Mouse (Mus musculus) thymus, adult 2 months (tissue): Measurements from ENCODE around the gene 4930404H24Rik. TPM values are rescaled to one million over a fixed set of nuclear protein-coding genes. Genes with fewer than 3 reads are reported as not detected.

ENCODE experiments used
- DNase-seq: peaks from one replicate; pipeline ENCODE4 v3.0.0; 2021
- H3K27ac ChIP-seq: fragments of 200-500 bp; 2 replicates; pipeline ENCODE4 v1.5.1; 2012; ENCODE audit warnings: low read length, control low read depth; ENCODE audit not compliant: control insufficient read depth, insufficient read depth
- H3K27me3 ChIP-seq: fragments of 200-500 bp; 2 replicates; pipeline ENCODE4 v1.6.1; 2012; ENCODE audit warnings: mild to moderate bottlenecking, low read length, moderate library complexity, mixed read lengths; ENCODE audit not compliant: control insufficient read depth, insufficient read depth
- H3K36me3 ChIP-seq: fragments of 200-500 bp; 2 replicates; pipeline ENCODE4 v1.6.1; 2012; ENCODE audit warnings: mild to moderate bottlenecking, low read length, moderate library complexity; ENCODE audit not compliant: control insufficient read depth, insufficient read depth
- H3K4me1 ChIP-seq: fragments of 200-500 bp; replicated peaks from 2 replicates; pipeline ENCODE4 v1.6.1; 2012; ENCODE audit warnings: low read length; ENCODE audit not compliant: control insufficient read depth, insufficient read depth
- H3K4me3 ChIP-seq: fragments of 200-500 bp; 2 replicates; pipeline ENCODE4 v1.5.1; 2012; ENCODE audit warnings: mild to moderate bottlenecking, low read length, control low read depth, moderate library complexity; ENCODE audit not compliant: control insufficient read depth, insufficient read depth
- CTCF ChIP-seq: fragments of 200-500 bp; IDR thresholded peaks from 2 replicates; pipeline ENCODE4 v1.5.1; 2012; ENCODE audit warnings: mild to moderate bottlenecking, control low read depth, low read length, moderate library complexity, borderline replicate concordance; ENCODE audit not compliant: control insufficient read depth, poor library complexity, insufficient read depth; ENCODE audit errors: extremely low read depth
- POLR2A ChIP-seq: fragments of 200-500 bp; IDR thresholded peaks from 2 replicates; pipeline ENCODE4 v1.6.1; 2012; ENCODE audit warnings: mild to moderate bottlenecking, low read length, control low read depth, moderate library complexity; ENCODE audit not compliant: control insufficient read depth, poor library complexity, insufficient read depth; ENCODE audit errors: extremely low read depth
- WGBS: fragments of 180-500 bp; shearing (Covaris S2); methylation state at CpG from one replicate; pipeline ENCODE4 v1.1.7; 2018; 5-methylcytosine and 5-hydroxymethylcytosine counted together
- polyA plus RNA-seq: library from polyadenylated mRNA; depleted of rRNA; stranded (reverse); fragments of >200 nt; gene quantifications from 2 replicates; pipeline ENCODE4 v1.2.3, GENCODE M21; 2012

The 4930404H24Rik gene
- polyA plus RNA-seq, 1 experiment: not detected

DNA sequence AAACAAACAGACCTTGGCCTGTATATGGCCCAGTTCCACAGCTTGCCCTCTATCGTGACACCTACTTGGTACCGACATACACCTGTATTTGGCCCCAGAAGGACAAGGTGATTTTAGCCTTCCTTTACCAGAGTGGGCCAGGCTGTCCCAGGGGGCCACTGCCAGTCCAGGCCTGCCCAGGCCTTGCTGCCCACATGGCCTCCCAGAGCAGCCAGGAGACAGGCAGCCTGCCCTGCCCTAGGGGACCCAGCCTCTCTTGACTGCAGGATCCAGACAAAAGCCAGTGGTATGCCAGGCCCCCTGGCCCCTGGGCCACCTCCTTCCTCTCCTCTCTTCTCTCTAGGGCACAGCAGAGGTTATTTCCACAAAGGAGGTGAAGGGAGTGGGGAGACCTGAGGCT lies 15.4 kb downstream of the 4930404H24Rik start:
- Histone ChIP-seq H3K27ac (no peak overlapping the region), H3K4me1 (peaks cover 3% of the 10 kb centered on the region), H3K4me3 (no peak overlapping the region), H3K36me3 (no peaks in the 10 kb centered on the region), H3K27me3 (no peaks in the 10 kb centered on the region)
- WGBS: 95% methylated on average over 2 of the region's 2 CpGs
- no peak for DNase-seq
- TF ChIP-seq POLR2A: no peak
- TF ChIP-seq CTCF: no peak

DNA sequence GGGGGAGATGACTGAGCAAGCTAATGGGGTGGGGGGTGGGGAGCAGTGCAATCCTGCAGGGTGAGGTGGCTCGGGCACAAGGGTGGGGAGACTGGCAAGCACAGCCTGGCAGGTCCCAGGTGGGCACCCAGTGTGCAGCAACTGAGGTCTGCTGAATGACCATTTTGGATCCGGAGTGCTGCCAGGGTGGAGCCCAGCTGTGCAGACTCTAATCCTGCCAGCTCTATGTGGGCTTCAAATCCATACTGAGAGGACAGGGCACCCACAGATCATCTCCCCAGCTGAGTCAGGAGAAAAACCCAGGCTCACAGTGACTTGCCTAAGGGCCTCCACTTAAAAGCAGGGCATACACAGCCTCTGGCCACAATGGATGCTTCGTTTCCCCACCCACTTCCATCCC lies 15.8 kb downstream of the 4930404H24Rik start:
- Histone ChIP-seq H3K36me3 (no peaks in the 10 kb centered on the region), H3K27me3 (no peaks in the 10 kb centered on the region), H3K4me3 (no peak overlapping the region), H3K4me1 (peaks cover 3% of the 10 kb centered on the region), H3K27ac (no peak overlapping the region)
- TF ChIP-seq CTCF: no peak
- TF ChIP-seq POLR2A: no peak
- 91% methylated on average over 3 of the region's 3 CpGs for WGBS
- no peak for DNase-seq

DNA sequence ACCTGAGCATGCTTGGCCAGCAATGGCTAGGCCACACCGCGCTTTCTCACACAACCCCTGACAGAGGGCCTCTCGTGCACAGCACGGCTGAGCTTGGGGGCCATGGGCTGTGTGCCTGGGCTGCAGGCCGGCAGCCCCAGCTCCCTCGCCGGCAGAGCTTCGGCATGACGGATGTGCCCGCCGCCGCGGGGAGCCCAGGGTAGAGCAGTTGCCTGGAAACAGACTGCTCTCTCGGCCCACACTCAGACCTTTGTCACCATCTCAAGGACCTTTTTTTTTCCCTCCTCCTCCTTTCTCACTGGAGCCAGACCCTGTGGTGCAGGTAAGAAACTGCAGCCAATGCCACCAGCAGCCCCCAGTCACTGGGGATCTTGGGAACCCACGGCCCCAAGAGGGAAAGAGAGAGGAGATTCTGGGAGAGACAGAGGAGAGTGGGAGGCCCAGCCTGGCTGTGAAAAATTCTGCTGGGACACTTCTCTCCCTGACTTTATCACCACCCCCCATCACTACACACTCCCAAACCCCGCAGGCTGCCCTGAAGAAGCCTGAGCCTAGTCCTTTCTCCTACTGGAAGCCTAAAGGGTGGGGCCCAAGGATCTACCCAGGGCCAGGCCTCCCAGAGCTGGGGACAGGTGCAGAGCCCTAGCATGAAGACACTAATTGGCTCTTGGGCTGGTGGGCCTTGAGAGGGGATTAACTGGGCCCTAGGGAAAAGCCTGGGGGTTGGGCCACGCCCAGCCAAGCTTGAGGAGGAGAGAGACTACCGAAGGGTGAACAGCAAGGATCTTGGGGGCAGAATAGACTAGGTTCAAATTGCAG lies 16.8 kb downstream of the 4930404H24Rik start:
- H3K4me3 ChIP-seq: no peak overlapping the region
- 36% methylated on average over 18 of the region's 18 CpGs for WGBS
- TF ChIP-seq POLR2A (no peak), CTCF (no peak)

DNA sequence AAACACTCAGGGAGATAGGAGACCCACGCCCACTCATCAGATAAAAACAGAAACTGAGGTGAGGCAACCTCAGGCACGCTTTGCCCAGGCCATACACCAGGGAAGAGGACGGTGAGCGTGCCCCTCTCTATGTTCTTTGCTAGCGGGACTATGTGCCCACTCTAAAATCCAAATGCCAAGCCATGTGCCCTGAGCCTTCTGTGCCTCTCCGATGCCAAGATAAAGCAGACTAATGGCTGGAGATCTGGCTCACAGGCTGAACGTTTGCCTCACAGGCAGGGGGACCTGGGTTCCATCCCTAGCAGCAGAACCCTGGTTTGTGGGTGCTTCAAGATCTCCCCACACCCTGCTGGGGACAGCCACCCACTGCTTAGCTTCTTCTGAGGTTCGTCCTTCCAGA lies 17.5 kb downstream of the 4930404H24Rik start:
- WGBS: 96% methylated on average over 8 of the region's 8 CpGs
- H3K4me1 ChIP-seq: peaks cover 3% of the 10 kb centered on the region

More for the DNA sequence above, 16.8 kb downstream of the 4930404H24Rik start:
- Histone ChIP-seq H3K4me1 (peaks cover 3% of the 10 kb centered on the region), H3K27ac (no peak overlapping the region), H3K27me3 (no peaks in the 10 kb centered on the region), H3K36me3 (no peaks in the 10 kb centered on the region)
- DNase-seq: no peak

DNA sequence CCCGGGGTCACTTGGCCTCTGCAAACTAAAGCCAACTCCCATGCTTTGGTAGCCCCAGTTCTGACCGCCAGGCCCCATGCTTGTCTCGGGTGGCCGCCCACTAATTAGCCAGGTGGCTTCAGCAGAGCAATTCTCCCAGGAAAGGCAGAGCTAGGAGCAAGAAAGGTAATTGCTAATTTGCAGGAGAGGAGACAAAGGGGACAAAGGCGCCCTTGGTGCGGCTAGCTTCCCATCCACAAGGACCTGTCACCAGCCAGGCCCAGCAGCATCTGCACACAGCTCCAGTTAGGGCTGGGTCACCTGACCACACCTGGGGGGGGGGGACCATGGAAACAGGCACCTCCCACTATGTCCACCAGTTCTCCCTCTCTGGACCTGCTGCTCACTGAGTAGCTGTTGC lies 19.0 kb downstream of the 4930404H24Rik start:
- DNase-seq: no peak
- Histone ChIP-seq H3K4me3 (no peak overlapping the region), H3K27ac (no peak overlapping the region), H3K4me1 (peaks cover 3% of the 10 kb centered on the region), H3K36me3 (no peaks in the 10 kb centered on the region), H3K27me3 (no peaks in the 10 kb centered on the region)
- 94% methylated on average over 6 of the region's 6 CpGs for WGBS
- no peak for TF ChIP-seq POLR2A
- no peak for TF ChIP-seq CTCF

More for the DNA sequence above, 17.5 kb downstream of the 4930404H24Rik start:
- Histone ChIP-seq H3K27ac (no peak overlapping the region), H3K27me3 (no peaks in the 10 kb centered on the region), H3K4me3 (no peak overlapping the region), H3K36me3 (no peaks in the 10 kb centered on the region)
- no peak for DNase-seq
- no peak for TF ChIP-seq POLR2A
- no peak for TF ChIP-seq CTCF

DNA sequence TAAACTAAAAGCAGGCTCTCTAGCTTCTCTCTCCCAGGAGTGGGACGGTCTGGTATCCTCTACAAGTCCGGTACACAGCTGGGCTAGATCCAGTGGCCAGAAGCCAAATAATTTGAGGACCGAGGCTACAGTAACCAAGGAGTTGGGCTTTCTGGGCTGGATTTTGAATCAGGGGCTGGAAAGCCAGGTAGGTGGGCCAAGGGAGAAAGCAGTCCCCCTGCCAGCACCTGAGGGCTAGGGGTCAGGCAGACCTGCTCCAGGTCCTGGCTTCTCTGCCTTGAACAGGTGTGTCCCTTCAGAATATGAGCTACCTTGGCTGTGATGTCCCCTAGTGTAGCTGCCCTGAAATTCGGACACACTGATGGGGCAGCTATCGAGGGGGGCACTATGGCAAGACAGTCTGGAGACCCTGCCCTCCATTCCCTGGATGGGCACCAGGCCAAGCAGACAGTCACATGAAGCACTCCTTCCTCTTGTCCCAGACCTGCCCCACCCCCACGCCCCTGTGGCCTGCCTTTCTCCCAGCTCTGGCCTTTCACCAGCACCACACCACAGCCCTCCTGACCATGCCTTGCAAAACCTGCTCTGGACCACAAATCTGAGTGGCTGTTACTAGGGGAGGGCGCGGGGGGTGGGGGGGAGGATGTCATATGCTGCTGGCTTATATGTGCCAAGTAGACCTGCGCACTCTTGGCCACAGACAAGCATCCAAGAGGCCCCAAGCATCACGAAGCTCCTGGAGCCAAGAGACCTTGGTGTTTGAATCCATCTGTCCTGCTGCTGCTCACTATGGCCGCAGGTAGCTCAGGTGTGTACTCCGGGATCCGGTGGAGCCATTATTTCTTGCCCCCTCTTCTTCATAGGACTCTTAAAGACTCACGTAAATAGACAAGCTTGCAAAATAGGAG lies 20.1 kb downstream of the 4930404H24Rik start:
- no peaks in the 10 kb centered on the region for H3K27me3 ChIP-seq
- TF ChIP-seq POLR2A: no peak
- TF ChIP-seq CTCF: no peak
- H3K4me3 ChIP-seq: no peak overlapping the region
- H3K27ac ChIP-seq: no peak overlapping the region
- peaks cover 3% of the 10 kb centered on the region for H3K4me1 ChIP-seq
- 91% methylated on average over 14 of the region's 14 CpGs for WGBS
- H3K36me3 ChIP-seq: no peaks in the 10 kb centered on the region
- DNase-seq: no peak
